Mouse (Mus musculus) CH12.LX (cell line): ENCODE results near the gene Man2a1. TPM values are rescaled to one million over a fixed set of nuclear protein-coding genes. Genes with fewer than 3 reads are reported as not detected.

Experiments used
- DNase-seq: peaks from one replicate; pipeline ENCODE4 v3.0.0-alpha.2; 2013; ENCODE audit errors: extremely low read depth
- H3K27ac ChIP-seq: 2 replicates; pipeline ENCODE4 v1.5.1; 2012; ENCODE audit warnings: low read depth, mild to moderate bottlenecking, control low read depth, moderate library complexity; ENCODE audit not compliant: insufficient read depth
- H3K27me3 ChIP-seq: replicated peaks from 2 replicates; pipeline ENCODE3; 2012; ENCODE audit warnings: inconsistent platforms
- H3K36me3 ChIP-seq, 2 experiments: replicated peaks in 1 of 2; 2 replicates each; pipeline versions ENCODE3 to v1.6.1; 2012; ENCODE audit warnings: inconsistent platforms in 1 of 2, low read length in 1 of 2, mild to moderate bottlenecking in 1 of 2, mixed read lengths in 1 of 2, moderate library complexity in 1 of 2; ENCODE audit not compliant: control insufficient read depth in 1 of 2, insufficient read depth in 1 of 2
- H3K4me1 ChIP-seq, 2 experiments: 2 replicates each; pipeline ENCODE4 v1.6.1; 2012; ENCODE audit warnings: inconsistent platforms in 1 of 2, moderate library complexity in 1 of 2; ENCODE audit not compliant: insufficient read depth in 2 of 2, control insufficient read depth in 1 of 2
- H3K4me2 ChIP-seq: 2 replicates; pipeline ENCODE4 v1.6.1; 2012; ENCODE audit warnings: low read depth, mild to moderate bottlenecking, control low read depth; ENCODE audit not compliant: poor library complexity, insufficient read depth, severe bottlenecking
- H3K4me3 ChIP-seq, 3 experiments: fragments of 150-350 bp in 1 of 3; sonication (generic) in 1 of 3; replicated peaks in 1 of 3; 2 replicates each; pipeline versions ENCODE3 to v1.5.1; 2011 to 2012; ENCODE audit warnings: low read depth in 2 of 3, low read length in 2 of 3, mild to moderate bottlenecking in 2 of 3, moderate library complexity in 2 of 3, control low read depth in 1 of 3, improper control_type of control experiment in 1 of 3, inconsistent platforms in 1 of 3, mixed read lengths in 1 of 3; ENCODE audit not compliant: poor library complexity in 1 of 3
- H3K79me2 ChIP-seq: replicated peaks from 2 replicates; pipeline ENCODE4 v1.6.1; 2012; ENCODE audit warnings: mild to moderate bottlenecking, moderate library complexity; ENCODE audit not compliant: control insufficient read depth, poor library complexity, insufficient read depth, severe bottlenecking; ENCODE audit errors: extremely low read depth
- H3K9ac ChIP-seq: 2 replicates; pipeline ENCODE4 v1.6.1; 2012; ENCODE audit warnings: low read depth, mild to moderate bottlenecking, control low read depth, moderate library complexity; ENCODE audit not compliant: insufficient read depth
- H3K9me3 ChIP-seq: replicated peaks from 2 replicates; pipeline ENCODE3; 2012; ENCODE audit warnings: low read length, inconsistent platforms, mixed read lengths
- BHLHE40 ChIP-seq: IDR thresholded peaks from 2 replicates; pipeline ENCODE4 v1.6.1; 2011; ENCODE audit warnings: mild to moderate bottlenecking, low read depth, low read length, improper control_type of control experiment
- CHD2 ChIP-seq: IDR thresholded peaks from 2 replicates; pipeline ENCODE4 v1.6.1; 2011; ENCODE audit warnings: low read length, improper control_type of control experiment
- GABPA ChIP-seq: IDR thresholded peaks from 2 replicates; pipeline ENCODE4 v1.6.1; 2012; ENCODE audit warnings: low read depth, low read length, improper control_type of control experiment, inconsistent platforms; ENCODE audit not compliant: insufficient replicate concordance
- HCFC1 ChIP-seq: IDR thresholded peaks from 2 replicates; pipeline ENCODE4 v1.6.1; 2012; ENCODE audit warnings: low read depth, mild to moderate bottlenecking, inconsistent platforms, low read length, improper control_type of control experiment
- MAX ChIP-seq: IDR thresholded peaks from 2 replicates; pipeline ENCODE4 v1.6.1; 2011; ENCODE audit warnings: low read length, improper control_type of control experiment
- MAZ ChIP-seq: IDR thresholded peaks from 2 replicates; pipeline ENCODE4 v1.6.1; 2012; ENCODE audit warnings: low read depth, mild to moderate bottlenecking, inconsistent platforms, low read length, improper control_type of control experiment, moderate library complexity
- MXI1 ChIP-seq: IDR thresholded peaks from 2 replicates; pipeline ENCODE4 v1.6.1; 2011; ENCODE audit warnings: mild to moderate bottlenecking, low read depth, low read length, improper control_type of control experiment
- MYC ChIP-seq: IDR thresholded peaks from 2 replicates; pipeline ENCODE4 v1.6.1; 2011; ENCODE audit warnings: low read depth, mild to moderate bottlenecking, improper control_type of control experiment, low read length
- NELFE ChIP-seq: IDR thresholded peaks from 2 replicates; pipeline ENCODE4 v1.6.1; 2011; ENCODE audit warnings: low read depth, low read length, improper control_type of control experiment
- POLR2A ChIP-seq: IDR thresholded peaks from 2 replicates; pipeline ENCODE4 v1.6.1; 2011; ENCODE audit warnings: low read depth, mild to moderate bottlenecking, improper control_type of control experiment, low read length
- POLR2AphosphoS2 ChIP-seq: IDR thresholded peaks from 2 replicates; pipeline ENCODE4 v1.6.1; 2011; ENCODE audit warnings: low read depth, low read length, improper control_type of control experiment
- RAD21 ChIP-seq: IDR thresholded peaks from 2 replicates; pipeline ENCODE4 v1.6.1; 2011; ENCODE audit warnings: low read depth, mild to moderate bottlenecking, low read length, improper control_type of control experiment, moderate library complexity
- RCOR1 ChIP-seq: conservative IDR thresholded peaks from 2 replicates; pipeline ENCODE4 v1.6.1; 2012; ENCODE audit warnings: low read depth, mild to moderate bottlenecking, inconsistent platforms, low read length, improper control_type of control experiment
- TBP ChIP-seq: conservative IDR thresholded peaks from 2 replicates; pipeline ENCODE4 v1.6.1; 2011; ENCODE audit warnings: low read depth, low read length, improper control_type of control experiment
- UBTF ChIP-seq: IDR thresholded peaks from 2 replicates; pipeline ENCODE4 v1.6.1; 2012; ENCODE audit warnings: low read depth, mild to moderate bottlenecking, inconsistent platforms, low read length, improper control_type of control experiment, moderate library complexity
- ZKSCAN1 ChIP-seq: IDR thresholded peaks from 2 replicates; pipeline ENCODE4 v1.6.1; 2012; ENCODE audit warnings: low read depth, inconsistent platforms, low read length, improper control_type of control experiment, borderline replicate concordance
- dilution Hi-C: fragments of 300-500 bp; cut with MboI; formaldehyde crosslinking; loops from 2 replicates; pipeline ENCODE4 v1.14.3; 2020; ENCODE audit warnings: low sequenced_read_pairs; ENCODE audit not compliant: extremely low pct_unique_long_range_greater_than_20kb, extremely low pct_ligation_motif_present
- in situ Hi-C: fragments of 300-500 bp; cut with MboI; formaldehyde crosslinking; loops from 3 replicates; pipeline ENCODE4 v1.14.3; 2019; ENCODE audit warnings: low sequenced_read_pairs, low pct_ligation_motif_present, low pct_unique_long_range_greater_than_20kb, mixed read lengths
- polyA plus RNA-seq: library from polyadenylated mRNA; unstranded; fragments of >175 nt; gene quantifications from 2 replicates; pipeline ENCODE4 v1.2.1, GENCODE M21; 2012; ENCODE audit warnings: low read depth; ENCODE audit not compliant: insufficient read length
- total RNA-seq, 2 experiments: library from RNA; depleted of rRNA; stranded (reverse); fragments of 300-350 nt in 1 of 2; fragments of >200 nt in 1 of 2; gene quantifications; 2 replicates each; pipeline ENCODE4 v1.2.3; 2012 to 2014

The Man2a1 gene
- total and polyA plus RNA-seq, 3 experiments = 7.9 to 15.4 (median 11.9) TPM

- dilution Hi-C loops (no loop called here), in situ Hi-C loops (no loop called here)
Measured at GRCm38 (mm10) chr17:64644888-64645605, 44.5 kb downstream of the Man2a1 start.

GRCm38 (mm10) chr17:64647396-64647795, 46.9 kb downstream of the Man2a1 start:
- H3K9me3 ChIP-seq = peaks cover 2% of the 10 kb centered on the region
- in situ Hi-C loops = no loop called here
- dilution Hi-C loops = no loop called here
- H3K27me3 ChIP-seq = no peaks in the 10 kb centered on the region
- H3K4me3 ChIP-seq = no peak overlapping the region
- peaks cover 0 to 39% of the 10 kb centered on the region in 2 experiments for H3K36me3 ChIP-seq
- H3K9ac ChIP-seq = no peak overlapping the region
- no peak overlapping the region for H3K27ac ChIP-seq
- H3K4me2 ChIP-seq = no peak overlapping the region
- no peaks in the 10 kb centered on the region for H3K79me2 ChIP-seq
- TF ChIP-seq RAD21 (no peak), MYC (no peak), POLR2A (no peak), NELFE (no peak), TBP (no peak), ZKSCAN1 (no peak), MAZ (no peak), GABPA (no peak), HCFC1 (no peak), UBTF (no peak), MXI1 (no peak), MAX (no peak)
- no peaks in the 10 kb centered on the region for H3K4me1 ChIP-seq
- DNase-seq = no peak

More at GRCm38 (mm10) chr17:64644888-64645605, 44.5 kb downstream of the Man2a1 start:
- H3K9me3 ChIP-seq = no peaks in the 10 kb centered on the region
- no peak overlapping the region for H3K4me2 ChIP-seq
- no peaks in the 10 kb centered on the region for H3K4me1 ChIP-seq
- no peak overlapping the region for H3K4me3 ChIP-seq
- H3K9ac ChIP-seq = no peak overlapping the region
- no peaks in the 10 kb centered on the region for H3K27me3 ChIP-seq
- no peak overlapping the region for H3K27ac ChIP-seq
- H3K36me3 ChIP-seq = peaks cover 0 to 40% of the 10 kb centered on the region in 2 experiments
- DNase-seq = no peak
- H3K79me2 ChIP-seq = no peaks in the 10 kb centered on the region
- TF ChIP-seq GABPA (no peak), RAD21 (no peak), BHLHE40 (no peak), MAZ (no peak), CHD2 (no peak), RCOR1 (no peak), UBTF (no peak), MAX (no peak), POLR2AphosphoS2 (no peak), HCFC1 (no peak)
